Mouse (Mus musculus) E14TG2a.4 (cell line): ENCODE data around the gene Prkce.

ENCODE experiments used
- CTCF ChIP-seq: conservative IDR thresholded peaks from 2 replicates; pipeline ENCODE4 v1.5.1; 2014; ENCODE audit warnings: low read length
- NANOG ChIP-seq: IDR thresholded peaks from 2 replicates; pipeline ENCODE4 v1.6.1; 2014; ENCODE audit warnings: borderline replicate concordance, low read length, mixed read lengths
- POU5F1 ChIP-seq: IDR thresholded peaks from 2 replicates; pipeline ENCODE4 v1.6.1; 2014; ENCODE audit warnings: low read length, borderline replicate concordance

DNA sequence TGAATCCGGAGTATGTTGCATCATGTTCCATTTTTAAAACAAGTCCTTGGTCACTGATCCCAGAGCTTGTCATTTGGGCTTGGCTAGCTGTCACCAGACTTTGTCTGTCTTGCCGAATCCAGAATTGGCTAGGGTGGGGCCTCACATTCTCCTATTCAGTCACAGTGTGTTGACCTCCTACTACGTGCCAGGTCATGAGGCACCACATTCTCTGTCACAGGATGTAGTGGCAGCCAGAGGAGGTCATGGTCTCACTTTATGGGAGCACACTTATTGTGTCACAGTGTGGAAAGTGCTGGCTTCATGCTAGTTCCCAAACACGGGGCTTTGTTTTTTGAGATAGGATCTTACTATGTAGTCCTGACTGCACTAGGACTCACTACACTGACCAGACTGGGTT lies 333.8 kb downstream of the Prkce start:
- TF ChIP-seq CTCF (no peak), NANOG (no peak), POU5F1 (no peak)
